Mouse (Mus musculus) fat pad, adult 2 months (tissue): ENCODE measurements around the gene Shcbp1.
A peak's percentile ranks its signal among the peaks of the same experiment; 100 is the strongest.
"Not testable (repeated sequence)": the region's sequence is repeated elsewhere in the genome, so short reads cannot be mapped to it uniquely, and the experiment has no call there.

Experiments used
- DNase-seq: peaks from one replicate; pipeline ENCODE4 v3.0.0-alpha.2; 2011; ENCODE audit warnings: low read depth, low spot score; ENCODE audit errors: extremely low read depth

The Shcbp1 gene

GRCm38 (mm10) chr8:4779254-4780055 lies at the start of gene Shcbp1:
Gene Shcbp1 (minus strand): TSS chr8:4779567.
- DNase-seq = peak; percentile 73

- no peak for DNase-seq
Observed at GRCm38 (mm10) chr8:4808831-4809230, 29.5 kb upstream of the Shcbp1 start.

GRCm38 (mm10) chr8:4800524-4801122 lies 21.3 kb upstream of the Shcbp1 start:
- no peak for DNase-seq

GRCm38 (mm10) chr8:4778266-4778665 lies 1.1 kb downstream of the Shcbp1 start:
- no peak for DNase-seq

- DNase-seq = no peak
Observed at GRCm38 (mm10) chr8:4764751-4765150, 14.6 kb downstream of the Shcbp1 start.

GRCm38 (mm10) chr8:4753048-4753447 lies 26.3 kb downstream of the Shcbp1 start:
- DNase-seq = no peak

GRCm38 (mm10) chr8:4730942-4731341 lies 48.4 kb downstream of the Shcbp1 start:
- no peak for DNase-seq

- no peak for DNase-seq
Observed at GRCm38 (mm10) chr8:4715546-4715945, 63.8 kb downstream of the Shcbp1 start.

GRCm38 (mm10) chr8:4708346-4708745 lies 71.0 kb downstream of the Shcbp1 start:
- DNase-seq = not testable (repeated sequence)

GRCm38 (mm10) chr8:4707916-4708315 lies 71.5 kb downstream of the Shcbp1 start:
- not testable (repeated sequence) for DNase-seq

- no peak for DNase-seq
Observed at GRCm38 (mm10) chr8:4691634-4692033, 87.7 kb downstream of the Shcbp1 start.
